Mouse (Mus musculus): ENCODE data around the gene Pls1.
A peak's percentile ranks its signal among the peaks of the same experiment; 100 is the strongest.

The Pls1 gene

GRCm38 (mm10) chr9:95844825-95845460, at the start of gene Pls1:
TSS of gene Pls1 (minus strand) at chr9:95845311.
- peak; percentile 87 for DNase-seq

GRCm38 (mm10) chr9:95882751-95883150, 37.6 kb upstream of the Pls1 start:
- DNase-seq, result no peak

- no peak for DNase-seq
Measured at GRCm38 (mm10) chr9:95878246-95878645, 33.1 kb upstream of the Pls1 start.

- DNase-seq, result peak; percentile 35
Measured at GRCm38 (mm10) chr9:95858027-95858570, 13.0 kb upstream of the Pls1 start.

GRCm38 (mm10) chr9:95857414-95858026, 12.4 kb upstream of the Pls1 start, which contains the start of gene Atr:
TSS of gene Atr (plus strand) at chr9:95857597.
- peak; percentile 98 for DNase-seq

GRCm38 (mm10) chr9:95856004-95856403, 10.9 kb upstream of the Pls1 start:
- DNase-seq, result no peak

- no peak for DNase-seq
Measured at GRCm38 (mm10) chr9:95854891-95855290, 9.8 kb upstream of the Pls1 start.

GRCm38 (mm10) chr9:95852896-95853295, 7.8 kb upstream of the Pls1 start:
- peak; percentile 80 for DNase-seq

GRCm38 (mm10) chr9:95851671-95852070, 6.6 kb upstream of the Pls1 start:
- no peak for DNase-seq

GRCm38 (mm10) chr9:95845711-95846110, 600 bp upstream of the Pls1 start:
- peak; percentile 18 for DNase-seq

- no peak for DNase-seq
Measured at GRCm38 (mm10) chr9:95839424-95839823, 5.7 kb downstream of the Pls1 start.

GRCm38 (mm10) chr9:95835741-95836140, 9.4 kb downstream of the Pls1 start:
- DNase-seq, result no peak

- DNase-seq, result no peak
Measured at GRCm38 (mm10) chr9:95834799-95835198, 10.3 kb downstream of the Pls1 start.

- no peak for DNase-seq
Measured at GRCm38 (mm10) chr9:95832758-95833157, 12.4 kb downstream of the Pls1 start.

GRCm38 (mm10) chr9:95827565-95827964, 17.5 kb downstream of the Pls1 start:
- DNase-seq, result no peak

GRCm38 (mm10) chr9:95822531-95822930, 22.6 kb downstream of the Pls1 start:
- DNase-seq, result no peak

- no peak for DNase-seq
Measured at GRCm38 (mm10) chr9:95815706-95816105, 29.4 kb downstream of the Pls1 start.

- no peak for DNase-seq
Measured at GRCm38 (mm10) chr9:95815015-95815673, 30.0 kb downstream of the Pls1 start.

GRCm38 (mm10) chr9:95813721-95814531, 31.2 kb downstream of the Pls1 start:
- peak; percentile 26 for DNase-seq

- DNase-seq, result no peak
Measured at GRCm38 (mm10) chr9:95811817-95812216, 33.3 kb downstream of the Pls1 start.

GRCm38 (mm10) chr9:95809596-95809995, 35.5 kb downstream of the Pls1 start:
- DNase-seq, result no peak

- no peak for DNase-seq
Measured at GRCm38 (mm10) chr9:95805449-95805848, 39.7 kb downstream of the Pls1 start.

GRCm38 (mm10) chr9:95803783-95804182, 41.3 kb downstream of the Pls1 start:
- no peak for DNase-seq

Data from lung, postnatal 10 days (tissue).